Mouse (Mus musculus): ENCODE results near the gene Agpat1. TPM values are rescaled to one million over a fixed set of nuclear protein-coding genes. Genes with fewer than 3 reads are reported as not detected.

Gene Agpat1
- polyA plus RNA-seq, 1 experiment from 2014 or later, result 83.3 TPM

GRCm38 (mm10) chr17:34662468-34662867, 58.4 kb downstream of the Agpat1 start:
- Histone ChIP-seq H3K27me3 (ENCODE audit: control insufficient read depth, insufficient read depth, low read length) (peaks cover 11% of the 10 kb centered on the region), H3K27ac (ENCODE audit: low read depth, low read length) (no peak overlapping the region), H3K4me1 (ENCODE audit: control insufficient read depth, insufficient read depth, low read length) (no peaks in the 10 kb centered on the region), H3K36me3 (ENCODE audit: control insufficient read depth, insufficient read depth, low read length) (no peaks in the 10 kb centered on the region), H3K4me3 (ENCODE audit: low read depth, low read length) (no peak overlapping the region), H3K9ac (ENCODE audit: low read length) (no peak overlapping the region), H3K9me3 (ENCODE audit: control insufficient read depth, low read length) (no peaks in the 10 kb centered on the region), H3K4me2 (ENCODE audit: low read depth) (no peak overlapping the region)
- DNase-seq (ENCODE audit: low spot score), result no peak
- ATAC-seq (ENCODE audit: insufficient read depth, low FRiP score, low TSS enrichment), result no peak
- 81% methylated on average over 1 of the region's 1 CpGs for WGBS

GRCm38 (mm10) chr17:34662978-34663377, 58.9 kb downstream of the Agpat1 start:
- H3K9me3 ChIP-seq (ENCODE audit: control insufficient read depth, low read length), result no peaks in the 10 kb centered on the region
- H3K4me3 ChIP-seq (ENCODE audit: low read depth, low read length), result no peak overlapping the region
- WGBS, result 84% methylated on average over 8 of the region's 8 CpGs
- H3K27ac ChIP-seq (ENCODE audit: low read depth, low read length), result no peak overlapping the region
- no peak for ATAC-seq (ENCODE audit: insufficient read depth, low FRiP score, low TSS enrichment)
- no peak overlapping the region for H3K9ac ChIP-seq (ENCODE audit: low read length)
- no peak for DNase-seq (ENCODE audit: low spot score)
- H3K27me3 ChIP-seq (ENCODE audit: control insufficient read depth, insufficient read depth, low read length), result peaks cover 11% of the 10 kb centered on the region
- no peak overlapping the region for H3K4me2 ChIP-seq (ENCODE audit: low read depth)
- no peaks in the 10 kb centered on the region for H3K4me1 ChIP-seq (ENCODE audit: control insufficient read depth, insufficient read depth, low read length)
- no peaks in the 10 kb centered on the region for H3K36me3 ChIP-seq (ENCODE audit: control insufficient read depth, insufficient read depth, low read length)

Other genes starting within 250 kb of the Agpat1 start
- gene Btnl2, start 249.4 kb upstream of the Agpat1 start, polyA plus RNA-seq (2014; fragmentation: Nextera tagmentation; extraction: Ambion mirVana), result not detected in 2 replicates
- not detected in 2 replicates for gene Btnl1, start 227.1 kb upstream of the Agpat1 start, polyA plus RNA-seq (2014; fragmentation: Nextera tagmentation; extraction: Ambion mirVana)
- 1.3 and 1.7 TPM in 2 replicates for gene BC051142, start 205.4 kb upstream of the Agpat1 start, polyA plus RNA-seq (2014; fragmentation: Nextera tagmentation; extraction: Ambion mirVana)
- not detected in 2 replicates for gene Btnl4, start 126.9 kb upstream of the Agpat1 start, polyA plus RNA-seq (2014; fragmentation: Nextera tagmentation; extraction: Ambion mirVana)
- not detected in 2 replicates for gene Btnl6, start 86.9 kb upstream of the Agpat1 start, polyA plus RNA-seq (2014; fragmentation: Nextera tagmentation; extraction: Ambion mirVana)
- 11.0 and 13.1 TPM in 2 replicates for gene Notch4, start 40.0 kb upstream of the Agpat1 start, polyA plus RNA-seq (2014; fragmentation: Nextera tagmentation; extraction: Ambion mirVana)
- 4.0 and 5.1 TPM in 2 replicates for gene Gpsm3, start 14.5 kb upstream of the Agpat1 start, polyA plus RNA-seq (2014; fragmentation: Nextera tagmentation; extraction: Ambion mirVana)
- 17.0 and 17.3 TPM in 2 replicates for gene Pbx2, start 13.0 kb upstream of the Agpat1 start, polyA plus RNA-seq (2014; fragmentation: Nextera tagmentation; extraction: Ambion mirVana)
- 2.3 and 2.4 TPM in 2 replicates for gene Ager, start 6.4 kb upstream of the Agpat1 start, polyA plus RNA-seq (2014; fragmentation: Nextera tagmentation; extraction: Ambion mirVana)
- 177 and 187 TPM in 2 replicates for gene Rnf5, start 572 bp upstream of the Agpat1 start, polyA plus RNA-seq (2014; fragmentation: Nextera tagmentation; extraction: Ambion mirVana)
- gene Egfl8, start 11.7 kb downstream of the Agpat1 start, polyA plus RNA-seq (2014; fragmentation: Nextera tagmentation; extraction: Ambion mirVana), result 10.2 and 12.1 TPM in 2 replicates
- 27.6 and 30.3 TPM in 2 replicates for gene Ppt2, start 24.2 kb downstream of the Agpat1 start, polyA plus RNA-seq (2014; fragmentation: Nextera tagmentation; extraction: Ambion mirVana)
- gene Prrt1, start 25.3 kb downstream of the Agpat1 start, polyA plus RNA-seq (2014; fragmentation: Nextera tagmentation; extraction: Ambion mirVana), result 0.57 and 0.87 TPM in 2 replicates
- gene Fkbpl, start 40.5 kb downstream of the Agpat1 start, polyA plus RNA-seq (2014; fragmentation: Nextera tagmentation; extraction: Ambion mirVana), result 15.5 and 17.6 TPM in 2 replicates
- 78.3 and 88.4 TPM in 2 replicates for gene Atf6b, start 42.9 kb downstream of the Agpat1 start, polyA plus RNA-seq (2014; fragmentation: Nextera tagmentation; extraction: Ambion mirVana)
- 0.03 TPM in 1 of 2 replicates, not detected in the other for gene Tnxb, start 66.3 kb downstream of the Agpat1 start, polyA plus RNA-seq (2014; fragmentation: Nextera tagmentation; extraction: Ambion mirVana)
- gene C4b, start 139.6 kb downstream of the Agpat1 start, polyA plus RNA-seq (2014; fragmentation: Nextera tagmentation; extraction: Ambion mirVana), result not detected in 2 replicates
- gene Cyp21a1, start 200.3 kb downstream of the Agpat1 start, polyA plus RNA-seq (2014; fragmentation: Nextera tagmentation; extraction: Ambion mirVana), result not detected in 2 replicates
- gene Stk19, start 232.7 kb downstream of the Agpat1 start, polyA plus RNA-seq (2014; fragmentation: Nextera tagmentation; extraction: Ambion mirVana), result 20.3 and 24.7 TPM in 2 replicates
- gene Dxo, start 232.8 kb downstream of the Agpat1 start, polyA plus RNA-seq (2014; fragmentation: Nextera tagmentation; extraction: Ambion mirVana), result 69.4 and 71.0 TPM in 2 replicates
- gene Skiv2l, start 245.9 kb downstream of the Agpat1 start, polyA plus RNA-seq (2014; fragmentation: Nextera tagmentation; extraction: Ambion mirVana), result 45.0 and 55.7 TPM in 2 replicates
- 125 and 132 TPM in 2 replicates for gene Nelfe, start 246.1 kb downstream of the Agpat1 start, polyA plus RNA-seq (2014; fragmentation: Nextera tagmentation; extraction: Ambion mirVana)

Measured in neural tube, embryonic 11.5 days (tissue).